Mouse (Mus musculus) neural tube, embryonic 13.5 days (tissue): ENCODE results near the gene Rad17. TPM values are rescaled to one million over a fixed set of nuclear protein-coding genes. Genes with fewer than 3 reads are reported as not detected.

ENCODE experiments used
- ATAC-seq: fragments of 200-750 bp; cut with Nextera tagmentation; 2 replicates; pipeline ENCODE4 v1.8.0; 2017; ENCODE audit warnings: low read depth, mild to moderate bottlenecking, moderate TSS enrichment, moderate library complexity
- H3K27ac ChIP-seq: fragments of 300-500 bp; sonication (generic); replicated peaks from 2 replicates; pipeline ENCODE4 v1.5.1; 2015; ENCODE audit warnings: moderate library complexity, mild to moderate bottlenecking, inconsistent platforms
- H3K27me3 ChIP-seq: fragments of 300-500 bp; sonication (generic); 2 replicates; pipeline ENCODE4 v1.6.1; 2015; ENCODE audit warnings: mild to moderate bottlenecking, inconsistent platforms
- H3K36me3 ChIP-seq: fragments of 300-500 bp; sonication (generic); 2 replicates; pipeline ENCODE4 v1.6.1; 2015; ENCODE audit warnings: mild to moderate bottlenecking, inconsistent platforms
- H3K4me1 ChIP-seq: fragments of 300-500 bp; sonication (generic); replicated peaks from 2 replicates; pipeline ENCODE4 v1.6.1; 2015; ENCODE audit warnings: inconsistent platforms
- H3K4me2 ChIP-seq: fragments of 300-500 bp; sonication (generic); 2 replicates; pipeline ENCODE4 v1.6.1; 2015; ENCODE audit warnings: inconsistent platforms, mild to moderate bottlenecking, moderate library complexity
- H3K4me3 ChIP-seq: fragments of 300-500 bp; sonication (generic); 2 replicates; pipeline ENCODE4 v1.5.1; 2015; ENCODE audit warnings: mild to moderate bottlenecking, inconsistent platforms
- H3K9ac ChIP-seq: fragments of 300-500 bp; sonication (generic); 2 replicates; pipeline ENCODE4 v1.6.1; 2015; ENCODE audit warnings: moderate library complexity, mild to moderate bottlenecking, inconsistent platforms
- H3K9me3 ChIP-seq: fragments of 300-500 bp; sonication (generic); 2 replicates; pipeline ENCODE4 v1.6.1; 2016; ENCODE audit warnings: inconsistent platforms
- WGBS: fragments of 180-500 bp; shearing (Covaris S2); methylation state at CpG from one replicate; pipeline ENCODE4 v1.1.7; 2015; 5-methylcytosine and 5-hydroxymethylcytosine counted together
- polyA plus RNA-seq: library from polyadenylated mRNA; unstranded; fragments of >200 nt; fragmentation: Nextera tagmentation; extraction: Ambion mirVana; gene quantifications from 2 replicates; pipeline ENCODE4 v1.2.1, GENCODE M21; 2015

The Rad17 gene
- polyA plus RNA-seq, 1 experiment from 2014 or later = 18.5 TPM

DNA sequence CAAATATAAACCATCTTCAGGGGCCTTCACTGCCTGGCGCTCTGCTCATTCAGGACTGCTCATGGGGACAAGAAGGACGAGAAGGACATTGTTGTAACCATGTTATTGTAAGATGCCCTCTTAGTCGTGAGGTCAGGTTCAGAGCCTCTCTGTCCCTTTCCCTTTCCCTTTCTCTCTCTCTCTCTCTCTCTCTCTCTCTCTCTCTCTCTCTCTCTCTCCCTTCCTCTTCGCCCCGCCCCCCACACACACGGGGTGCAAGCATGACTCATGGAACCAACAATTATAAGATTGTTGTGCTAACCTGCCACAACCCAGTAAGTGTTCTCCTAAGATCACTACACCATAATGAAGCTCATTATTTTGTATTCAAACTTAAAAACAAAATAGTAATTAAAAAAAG is 68.7 kb downstream of the Rad17 start:
- peaks cover 7% of the 10 kb centered on the region for H3K4me1 ChIP-seq
- ATAC-seq = no peak

DNA sequence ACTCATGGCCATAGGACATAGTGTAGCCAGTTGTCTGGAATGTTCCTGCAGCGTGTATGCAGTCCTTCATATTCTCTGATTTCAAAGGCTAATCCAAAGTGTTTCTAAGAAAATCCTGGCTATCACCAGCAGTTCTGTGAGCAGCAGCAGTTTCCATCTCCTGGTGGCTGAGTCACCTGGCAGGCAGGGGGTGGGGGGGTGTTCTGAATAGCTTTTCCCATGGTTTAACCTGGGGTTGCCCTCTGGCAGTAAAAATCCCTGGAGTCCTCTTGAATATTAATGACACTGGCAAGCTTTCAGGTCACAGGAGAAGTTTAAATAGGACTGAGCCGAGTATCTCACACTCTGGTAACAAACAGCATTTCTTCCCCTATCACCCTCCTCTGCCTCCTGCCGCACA is 69.2 kb downstream of the Rad17 start:
- Histone ChIP-seq H3K4me3 (no peak overlapping the region), H3K9me3 (no peaks in the 10 kb centered on the region), H3K4me1 (peaks cover 7% of the 10 kb centered on the region), H3K27ac (no peak overlapping the region), H3K27me3 (no peaks in the 10 kb centered on the region), H3K36me3 (no peaks in the 10 kb centered on the region), H3K4me2 (no peak overlapping the region), H3K9ac (no peak overlapping the region)
- ATAC-seq = no peak
- WGBS = 38% methylated on average over 3 of the region's 3 CpGs

More for the DNA sequence above, 68.7 kb downstream of the Rad17 start:
- Histone ChIP-seq H3K27ac (no peak overlapping the region), H3K9me3 (no peaks in the 10 kb centered on the region), H3K36me3 (no peaks in the 10 kb centered on the region), H3K27me3 (no peaks in the 10 kb centered on the region), H3K9ac (no peak overlapping the region), H3K4me3 (no peak overlapping the region), H3K4me2 (no peak overlapping the region)
- WGBS = 52% methylated on average over 6 of the region's 6 CpGs

DNA sequence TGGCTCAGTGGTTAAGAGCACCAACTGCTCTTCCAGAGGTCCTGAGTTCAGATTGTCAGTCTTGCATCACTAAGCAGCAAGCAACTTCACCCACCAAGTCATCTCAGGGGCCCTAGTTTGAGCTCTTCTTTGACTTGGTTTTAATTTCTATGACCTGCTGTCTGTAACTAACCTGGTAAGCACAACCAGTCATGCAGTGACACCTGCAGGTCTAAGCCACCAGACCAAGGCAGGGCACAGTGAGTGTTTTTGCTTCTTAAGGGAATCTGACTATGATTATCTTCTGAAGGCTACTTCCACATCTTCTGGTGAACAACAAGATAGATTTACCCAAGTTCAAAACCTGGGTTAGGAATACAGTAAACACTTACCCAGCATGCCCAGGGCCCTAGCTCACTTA is 70.9 kb downstream of the Rad17 start:
- no peak for ATAC-seq
- H3K27ac ChIP-seq = no peak overlapping the region
- H3K9me3 ChIP-seq = no peaks in the 10 kb centered on the region
- no peaks in the 10 kb centered on the region for H3K36me3 ChIP-seq
- no peak overlapping the region for H3K4me3 ChIP-seq
- no peak overlapping the region for H3K4me2 ChIP-seq
- no peak overlapping the region for H3K9ac ChIP-seq
- peaks cover 7% of the 10 kb centered on the region for H3K4me1 ChIP-seq
- no peaks in the 10 kb centered on the region for H3K27me3 ChIP-seq

DNA sequence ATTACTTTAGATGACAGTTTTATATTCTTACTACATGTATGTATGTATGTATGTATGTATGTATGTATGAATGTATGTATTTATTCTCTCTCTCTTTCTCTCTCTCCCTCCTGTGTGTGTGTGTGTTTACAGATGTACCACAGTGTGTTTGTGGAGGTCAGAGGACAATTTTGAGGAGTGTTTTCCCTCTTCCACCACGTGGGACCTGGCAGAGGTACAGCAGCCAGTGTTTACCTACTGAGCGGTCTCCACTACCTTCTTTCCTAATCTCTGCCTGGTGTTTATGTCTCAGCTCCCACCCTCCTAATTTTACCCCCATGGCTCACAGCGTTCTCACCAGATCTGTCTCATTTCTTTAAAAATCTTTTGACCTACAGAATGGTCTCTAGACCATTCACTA is 71.6 kb downstream of the Rad17 start:
- no peak for ATAC-seq
- Histone ChIP-seq H3K27ac (no peak overlapping the region), H3K9me3 (no peaks in the 10 kb centered on the region), H3K4me2 (no peak overlapping the region), H3K4me1 (peaks cover 7% of the 10 kb centered on the region), H3K36me3 (no peaks in the 10 kb centered on the region), H3K27me3 (no peaks in the 10 kb centered on the region), H3K4me3 (no peak overlapping the region), H3K9ac (no peak overlapping the region)
- WGBS = 67% methylated on average over 3 of the region's 3 CpGs

DNA sequence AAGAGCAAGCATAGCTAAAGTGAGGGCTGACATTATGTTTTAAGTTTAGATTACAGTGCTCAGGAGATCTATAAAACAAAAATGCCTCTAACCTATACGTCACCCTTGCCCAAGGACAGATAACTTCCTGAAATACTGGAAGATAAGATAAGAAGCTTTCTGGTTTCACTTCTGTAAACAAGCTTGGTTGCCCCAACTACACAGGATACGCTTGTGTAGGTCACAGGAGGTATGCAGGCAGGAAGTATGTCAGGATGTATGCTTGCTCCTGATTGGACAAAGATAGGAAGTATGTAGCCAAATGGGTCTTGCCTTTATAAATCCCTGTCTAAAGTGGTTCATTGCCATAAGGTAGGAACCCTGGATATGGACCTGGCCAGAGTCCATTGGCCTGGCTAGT is 74.9 kb downstream of the Rad17 start:
- H3K4me2 ChIP-seq = no peak overlapping the region
- no peak overlapping the region for H3K27ac ChIP-seq
- no peaks in the 10 kb centered on the region for H3K27me3 ChIP-seq
- H3K36me3 ChIP-seq = no peaks in the 10 kb centered on the region
- H3K9ac ChIP-seq = no peak overlapping the region
- H3K9me3 ChIP-seq = no peaks in the 10 kb centered on the region
- WGBS = 81% methylated on average over 2 of the region's 2 CpGs
- H3K4me3 ChIP-seq = no peak overlapping the region
- ATAC-seq = no peak
- H3K4me1 ChIP-seq = no peaks in the 10 kb centered on the region

DNA sequence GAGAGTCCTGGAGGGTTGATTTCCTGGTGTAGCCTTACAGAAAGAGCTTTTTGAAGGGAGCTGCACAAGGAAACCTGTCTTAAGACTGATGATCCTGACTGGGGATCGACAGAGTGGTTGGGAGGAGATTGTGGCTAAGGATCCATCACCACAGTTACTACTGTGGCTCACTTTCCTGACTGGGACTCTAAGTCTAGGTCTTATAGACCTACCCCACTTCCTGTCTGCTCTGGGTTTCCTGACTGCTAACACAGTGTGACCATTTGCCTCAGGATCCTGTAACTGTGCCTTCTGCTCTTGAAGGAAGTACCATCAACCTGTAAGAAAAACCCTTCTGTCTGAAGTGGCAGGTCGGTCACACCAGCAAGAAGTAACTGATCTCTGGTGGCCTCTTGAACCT is 80.1 kb downstream of the Rad17 start:
- ATAC-seq = no peak
- no peaks in the 10 kb centered on the region for H3K36me3 ChIP-seq

DNA sequence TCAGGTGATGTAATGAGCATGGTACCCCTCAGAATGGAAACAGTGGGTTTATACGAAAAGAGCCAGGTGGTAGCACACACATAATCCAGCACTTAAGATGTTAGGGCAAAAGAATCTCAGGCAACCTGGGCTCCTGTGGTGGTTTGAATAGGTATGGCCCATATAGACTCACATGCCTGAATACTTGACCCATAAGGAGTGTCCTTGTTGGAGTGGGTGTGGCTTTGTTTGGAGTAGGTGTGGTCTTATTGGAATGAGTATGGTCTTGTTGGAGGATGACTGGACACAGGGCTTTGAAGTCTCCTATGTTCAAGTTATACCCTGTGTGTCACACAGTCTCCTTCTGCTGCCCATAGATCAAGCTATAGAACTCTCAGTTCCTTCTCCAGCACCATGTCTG is 82.5 kb downstream of the Rad17 start:
- Histone ChIP-seq H3K4me1 (no peaks in the 10 kb centered on the region), H3K27me3 (no peaks in the 10 kb centered on the region), H3K4me2 (no peak overlapping the region), H3K9me3 (no peaks in the 10 kb centered on the region), H3K27ac (no peak overlapping the region), H3K4me3 (no peak overlapping the region), H3K9ac (no peak overlapping the region), H3K36me3 (no peaks in the 10 kb centered on the region)
- ATAC-seq = no peak
- 96% methylated on average over 1 of the region's 1 CpGs for WGBS

More for the DNA sequence above, 80.1 kb downstream of the Rad17 start:
- Histone ChIP-seq H3K9ac (no peak overlapping the region), H3K4me3 (no peak overlapping the region), H3K4me1 (no peaks in the 10 kb centered on the region), H3K27ac (no peak overlapping the region), H3K9me3 (no peaks in the 10 kb centered on the region), H3K4me2 (no peak overlapping the region), H3K27me3 (no peaks in the 10 kb centered on the region)
- 82% methylated on average over 2 of the region's 2 CpGs for WGBS

Other genes starting within 250 kb of the Rad17 start
- gene Naip1, start 198.2 kb downstream of the Rad17 start, polyA plus RNA-seq = 0.10 and 0.15 TPM in 2 replicates
- 82.7 and 86.0 TPM in 2 replicates for gene Gtf2h2, start 158.5 kb downstream of the Rad17 start, polyA plus RNA-seq
- 3.3 and 4.4 TPM in 2 replicates for gene Ocln, start 98.3 kb downstream of the Rad17 start, polyA plus RNA-seq
- 2.4 and 2.5 TPM in 2 replicates for gene Marveld2, start 34.1 kb downstream of the Rad17 start, polyA plus RNA-seq
- gene Ak6, start 72 bp downstream of the Rad17 start, polyA plus RNA-seq = 332 and 337 TPM in 2 replicates
- 26.0 and 28.5 TPM in 2 replicates for gene Taf9, start 528 bp upstream of the Rad17 start, polyA plus RNA-seq
- 1.9 and 2.3 TPM in 2 replicates for gene Ccdc125, start 18.7 kb upstream of the Rad17 start, polyA plus RNA-seq
- gene Cdk7, start 79.9 kb upstream of the Rad17 start, polyA plus RNA-seq = 49.0 and 49.6 TPM in 2 replicates
- gene Mrps36, start 93.6 kb upstream of the Rad17 start, polyA plus RNA-seq = 142 and 165 TPM in 2 replicates
- gene Cenph, start 124.8 kb upstream of the Rad17 start, polyA plus RNA-seq = 10.1 and 10.9 TPM in 2 replicates
- gene Ccnb1, start 135.5 kb upstream of the Rad17 start, polyA plus RNA-seq = 45.2 and 60.2 TPM in 2 replicates
- 35.0 and 40.7 TPM in 2 replicates for gene Slc30a5, start 182.4 kb upstream of the Rad17 start, polyA plus RNA-seq